Mouse (Mus musculus): ENCODE results near the gene Neurod4.
"Not testable (repeated sequence)": the region's sequence is repeated elsewhere in the genome, so short reads cannot be mapped to it uniquely, and the experiment has no call there.

The Neurod4 gene

GRCm38 (mm10) chr10:130280066-130280465, at the start of gene Neurod4:
Gene Neurod4, minus strand, starts transcription at chr10:130280240.
- peak; percentile 23 for DNase-seq

- no peak for DNase-seq
Observed at GRCm38 (mm10) chr10:130324243-130324642, 44.2 kb upstream of the Neurod4 start.

- peak; percentile 5 for DNase-seq
Observed at GRCm38 (mm10) chr10:130322637-130323036, 42.6 kb upstream of the Neurod4 start, which contains the start of gene Tespa1. Gene Tespa1, plus strand, starts transcription at chr10:130322870.

GRCm38 (mm10) chr10:130322062-130322461, 42.0 kb upstream of the Neurod4 start:
- DNase-seq, result no peak

GRCm38 (mm10) chr10:130320715-130321114, 40.7 kb upstream of the Neurod4 start:
- DNase-seq, result no peak

- DNase-seq, result no peak
Observed at GRCm38 (mm10) chr10:130318720-130319119, 38.7 kb upstream of the Neurod4 start.

- DNase-seq, result no peak
Observed at GRCm38 (mm10) chr10:130315846-130316245, 35.8 kb upstream of the Neurod4 start.

GRCm38 (mm10) chr10:130314110-130314829, 34.2 kb upstream of the Neurod4 start:
- DNase-seq, result no peak

- DNase-seq, result peak; percentile 13
Observed at GRCm38 (mm10) chr10:130313531-130313930, 33.5 kb upstream of the Neurod4 start.

GRCm38 (mm10) chr10:130311534-130312227, 31.6 kb upstream of the Neurod4 start:
- no peak for DNase-seq

GRCm38 (mm10) chr10:130304138-130304537, 24.1 kb upstream of the Neurod4 start:
- DNase-seq, result not testable (repeated sequence)

GRCm38 (mm10) chr10:130298748-130299147, 18.7 kb upstream of the Neurod4 start:
- peak; percentile 15 for DNase-seq

GRCm38 (mm10) chr10:130293741-130294408, 13.8 kb upstream of the Neurod4 start:
- no peak for DNase-seq

- no peak for DNase-seq
Observed at GRCm38 (mm10) chr10:130288007-130288406, 8.0 kb upstream of the Neurod4 start.

- DNase-seq, result no peak
Observed at GRCm38 (mm10) chr10:130287201-130287600, 7.2 kb upstream of the Neurod4 start.

GRCm38 (mm10) chr10:130281982-130282449, 2.0 kb upstream of the Neurod4 start:
- no peak for DNase-seq

GRCm38 (mm10) chr10:130276496-130276895, 3.5 kb downstream of the Neurod4 start:
- DNase-seq, result no peak

- DNase-seq, result no peak
Observed at GRCm38 (mm10) chr10:130275759-130276158, 4.3 kb downstream of the Neurod4 start.

- no peak for DNase-seq
Observed at GRCm38 (mm10) chr10:130263203-130263602, 16.8 kb downstream of the Neurod4 start.

- DNase-seq, result no peak
Observed at GRCm38 (mm10) chr10:130259483-130259882, 20.6 kb downstream of the Neurod4 start.

- no peak for DNase-seq
Observed at GRCm38 (mm10) chr10:130244271-130244670, 35.8 kb downstream of the Neurod4 start.

- DNase-seq, result no peak
Observed at GRCm38 (mm10) chr10:130238318-130239209, 41.5 kb downstream of the Neurod4 start.
